Mouse (Mus musculus): ENCODE measurements at regions not wholly inside any gene's neighbourhood (a gene's known extent, or its start where the extent isn't known, plus 50 kb on each side); places are given as distances from the start of the nearest gene placed in this dataset.

GRCm38 (mm10) chr19:15649368-15649767 is 297.8 kb downstream of the Psat1 start:
- TF ChIP-seq POLR2A (IDR thresholded peaks at IDR 0.05; ENCODE audit: insufficient read depth, low read depth, low read length): no peak
- no peak for TF ChIP-seq CTCF (IDR thresholded peaks at IDR 0.05; ENCODE audit: insufficient read depth, low read depth, low read length)
